Mouse (Mus musculus): ENCODE results near the gene Epp13.

DNA sequence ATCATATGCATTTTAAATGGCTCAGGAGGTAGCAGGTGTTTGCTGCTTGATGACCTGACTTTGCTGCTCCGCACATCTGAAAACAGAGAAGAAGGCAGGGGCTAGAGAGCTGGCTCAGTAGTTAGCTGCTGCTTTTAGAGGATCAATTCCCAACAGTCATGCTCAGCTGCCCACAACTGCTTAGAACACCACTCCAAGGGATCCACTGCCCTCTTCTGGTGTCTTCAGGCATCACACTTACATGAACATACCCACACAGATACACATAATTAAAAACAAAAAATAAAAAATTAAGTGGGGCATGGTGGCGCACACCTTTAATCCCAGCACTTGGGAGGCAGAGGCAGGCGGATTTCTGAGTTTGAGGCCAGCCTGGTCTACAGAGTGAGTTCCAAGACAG, 9.6 kb downstream of the Epp13 start:
- TF ChIP-seq CTCF (IDR thresholded peaks at IDR 0.05), result no peak
- TF ChIP-seq EP300 (IDR thresholded peaks at IDR 0.05; ENCODE audit: insufficient read depth, low read depth, low read length), result no peak
